Mouse (Mus musculus) telencephalon, adult 2 months (tissue): Measurements from ENCODE around the gene Gm49416.
"Not testable (repeated sequence)": the region's sequence is repeated elsewhere in the genome, so short reads cannot be mapped to it uniquely, and the experiment has no call there.

Source experiments
- DNase-seq: peaks from one replicate; pipeline ENCODE4 v3.0.0-alpha.2; 2011; ENCODE audit warnings: low read depth, low spot score

Gm49416 gene

GRCm38 (mm10) chr19:8875031-8875430 is 13.7 kb upstream of the Gm49416 start:
- DNase-seq: no peak

- DNase-seq: peak; percentile 83
Observed at GRCm38 (mm10) chr19:8880311-8881033, 8.3 kb upstream of the Gm49416 start, which contains the start of gene Uqcc3. Gene Uqcc3, minus strand, starts transcription at chr19:8880923.

DNA sequence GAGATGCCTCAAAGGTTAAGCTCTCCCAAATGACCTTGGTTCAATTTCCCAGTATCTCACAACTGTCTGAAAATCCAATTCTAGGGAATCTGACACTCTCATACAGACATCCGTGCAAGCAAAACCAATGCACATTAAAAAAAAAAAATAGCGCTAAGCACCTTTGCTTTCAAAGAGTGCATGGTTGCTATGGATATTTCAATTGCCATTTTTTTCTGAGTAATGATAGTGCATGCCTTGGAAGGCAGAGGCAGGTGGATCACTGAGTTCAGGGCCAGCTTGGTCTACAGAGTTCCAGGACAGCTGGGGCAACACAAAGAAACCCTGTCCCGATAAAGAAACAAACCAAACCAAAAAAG is 7.7 kb upstream of the Gm49416 start:
- DNase-seq: no peak

DNA sequence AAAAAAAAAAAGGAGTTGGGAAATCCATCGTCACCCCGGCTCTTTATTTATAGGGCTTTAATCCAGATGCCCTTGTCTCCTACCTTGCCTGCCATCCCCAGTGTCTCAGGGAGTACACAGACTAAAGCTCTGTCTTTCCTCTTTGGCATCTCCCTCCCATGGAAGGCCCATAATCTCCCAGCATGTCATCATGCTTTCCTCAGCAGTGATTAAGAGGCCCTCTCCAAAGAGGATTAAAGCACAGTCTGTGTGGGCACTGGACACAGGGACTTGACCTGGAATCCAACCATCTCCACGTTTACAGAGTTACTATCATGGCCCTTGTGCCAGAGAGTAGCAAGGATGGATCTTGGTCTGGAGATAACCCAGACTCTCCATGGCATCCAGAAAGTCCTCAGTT is 5.1 kb upstream of the Gm49416 start, which contains the start of the genes Lbhd1 and Gm49403:
Gene Lbhd1 (plus strand): TSS at position 117 of the 400 bp plus-strand sequence.
Gene Gm49403 (plus strand): TSS at position 315 of the 400 bp plus-strand sequence.
- DNase-seq: no peak

DNA sequence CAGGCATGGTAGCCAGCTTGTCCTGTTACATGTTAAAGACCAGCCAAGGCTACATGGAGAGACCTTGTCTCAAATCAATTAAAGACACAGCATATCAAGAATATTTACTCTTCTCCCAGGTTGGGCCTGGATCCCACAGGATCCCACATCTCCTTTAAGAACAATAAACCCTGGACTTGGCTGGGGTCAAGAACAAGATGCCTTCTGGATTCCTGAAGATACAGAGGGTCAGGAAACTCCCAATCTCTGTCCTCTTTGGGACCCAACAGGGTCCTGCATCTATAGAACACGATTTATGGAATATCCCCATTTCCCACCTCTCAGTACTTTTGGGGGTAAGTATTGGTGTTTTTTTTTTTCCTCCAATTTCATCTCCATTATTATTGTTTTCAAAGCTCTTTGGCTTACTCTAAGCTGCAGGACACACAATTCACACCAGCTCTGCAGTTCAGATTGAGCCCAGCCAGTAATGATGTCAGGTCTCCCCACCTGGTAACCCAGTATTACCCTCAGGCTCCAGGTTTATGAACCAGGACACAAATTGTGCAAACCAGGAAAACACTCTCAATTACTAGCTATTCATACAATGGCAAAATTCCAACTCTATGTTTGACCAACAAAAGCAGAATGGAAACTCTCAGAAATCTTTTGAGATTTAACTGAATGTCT is 1.7 kb upstream of the Gm49416 start:
- DNase-seq: no peak

- DNase-seq: no peak
Observed at GRCm38 (mm10) chr19:8887585-8888463, 902 bp upstream of the Gm49416 start.

- peak; percentile 87 for DNase-seq
Observed at GRCm38 (mm10) chr19:8892829-8893766, 4.4 kb downstream of the Gm49416 start, which contains the start of gene Ints5. Gene Ints5, plus strand, starts transcription at chr19:8893005.

- DNase-seq: no peak
Observed at GRCm38 (mm10) chr19:8895397-8895960, 6.8 kb downstream of the Gm49416 start.

- DNase-seq: not testable (repeated sequence)
Observed at GRCm38 (mm10) chr19:8896231-8896630, 7.5 kb downstream of the Gm49416 start.

DNA sequence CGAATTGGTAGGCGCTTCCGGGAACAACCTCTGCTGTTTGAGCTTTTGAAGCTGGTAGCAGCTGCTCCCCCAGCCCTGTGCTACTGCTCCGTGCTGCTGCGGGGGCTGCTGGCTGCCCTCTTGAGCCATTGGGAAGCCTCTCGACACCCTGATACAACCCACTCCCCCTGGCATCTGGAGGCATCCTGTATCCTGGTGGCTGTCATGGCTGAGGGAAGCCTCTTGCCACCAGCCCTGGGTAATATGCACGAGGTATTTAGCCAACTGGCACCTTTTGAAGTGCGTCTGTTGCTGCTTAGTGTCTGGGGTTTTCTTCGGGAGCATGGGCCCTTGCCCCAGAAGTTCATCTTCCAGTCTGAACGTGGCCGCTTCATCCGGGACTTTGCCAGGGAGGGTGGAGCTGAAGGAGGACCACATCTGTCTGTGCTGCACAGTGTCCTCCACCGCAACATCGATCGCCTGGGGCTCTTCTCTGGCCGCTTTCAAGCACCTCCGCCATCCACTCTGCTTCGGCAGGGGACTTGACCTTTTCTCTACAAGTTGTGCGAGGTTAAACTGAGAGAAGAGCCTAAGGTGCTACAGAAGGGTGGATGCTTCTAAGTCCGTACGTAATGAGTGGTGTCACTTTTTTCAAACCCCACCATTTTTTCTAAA is 8.6 kb downstream of the Gm49416 start:
- DNase-seq: not testable (repeated sequence)

DNA sequence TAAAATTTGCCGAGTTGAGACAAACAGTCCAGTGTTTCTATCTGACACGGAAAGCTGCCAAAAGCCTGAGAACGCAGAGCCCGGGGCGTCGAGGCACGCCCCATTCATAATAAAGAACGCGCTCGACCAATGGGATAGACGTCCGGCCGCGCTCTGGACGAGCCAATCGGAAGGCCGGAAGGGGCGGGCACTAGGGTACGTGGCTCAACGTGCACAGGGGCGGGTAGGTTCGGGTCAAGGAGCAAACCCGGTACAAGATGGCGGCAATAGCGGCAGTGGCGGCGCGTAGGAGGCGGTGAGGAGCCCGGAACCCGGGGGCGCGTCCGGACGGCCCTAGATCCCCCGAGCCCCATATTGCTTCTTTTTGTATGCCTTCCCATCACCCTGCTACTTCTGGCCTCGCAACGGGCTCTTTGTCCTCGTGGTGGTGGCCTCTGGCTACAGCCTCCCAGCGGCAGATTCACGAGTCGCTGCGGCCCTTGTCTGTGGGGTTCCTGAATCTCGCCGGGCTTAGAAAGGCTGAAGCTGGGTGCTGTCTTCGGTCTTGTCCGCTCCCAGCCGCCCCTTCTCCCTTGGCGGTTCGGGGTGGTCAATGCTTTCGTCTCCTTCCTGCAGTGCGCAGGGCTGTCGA is 9.3 kb downstream of the Gm49416 start, which contains the start of gene Ganab:
Gene Ganab (plus strand): TSS at position 207 of the 631 bp plus-strand sequence.
- DNase-seq: peak; percentile 92

GRCm38 (mm10) chr19:8898576-8898975 is 9.8 kb downstream of the Gm49416 start:
- DNase-seq: no peak

DNA sequence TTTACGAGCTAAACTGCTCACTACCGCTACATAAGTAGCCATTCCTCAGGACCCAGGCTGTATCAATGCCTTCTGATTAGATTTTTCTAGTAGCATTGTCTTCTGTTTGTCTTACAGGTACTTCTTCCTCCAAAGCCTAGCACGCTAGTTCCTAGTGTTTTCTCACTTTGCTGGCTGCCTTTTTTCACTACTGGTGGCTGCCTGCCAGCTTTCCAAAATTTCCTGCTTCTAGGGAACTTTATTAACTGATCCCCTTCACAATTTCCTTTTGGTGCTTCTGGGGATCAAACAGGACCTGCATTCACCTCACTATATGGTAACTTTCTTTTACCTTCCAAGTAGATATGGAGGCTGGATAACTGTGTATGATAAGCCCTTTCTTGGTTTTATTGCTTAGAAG is 10.4 kb downstream of the Gm49416 start:
- no peak for DNase-seq

DNA sequence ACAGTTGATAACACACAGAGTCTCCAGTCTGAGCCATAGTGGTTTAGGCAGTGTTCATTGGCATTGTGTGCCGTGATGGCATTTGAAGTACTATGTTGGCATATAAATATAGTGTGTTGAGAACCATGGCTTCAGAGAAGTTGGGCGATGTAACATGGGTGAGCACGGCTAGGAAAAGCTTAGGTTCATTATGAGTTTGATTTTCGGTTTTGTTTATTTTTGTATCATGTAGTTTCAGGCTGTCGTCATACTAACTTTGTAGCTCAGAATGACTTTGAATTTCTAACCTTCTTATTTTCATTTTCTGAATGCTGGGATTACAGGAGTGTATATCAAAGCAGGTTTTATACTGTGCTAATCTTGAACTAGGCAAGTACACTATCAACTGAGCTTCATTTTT is 14.7 kb downstream of the Gm49416 start:
- no peak for DNase-seq

- DNase-seq: no peak
Observed at GRCm38 (mm10) chr19:8908531-8908930, 19.8 kb downstream of the Gm49416 start.

DNA sequence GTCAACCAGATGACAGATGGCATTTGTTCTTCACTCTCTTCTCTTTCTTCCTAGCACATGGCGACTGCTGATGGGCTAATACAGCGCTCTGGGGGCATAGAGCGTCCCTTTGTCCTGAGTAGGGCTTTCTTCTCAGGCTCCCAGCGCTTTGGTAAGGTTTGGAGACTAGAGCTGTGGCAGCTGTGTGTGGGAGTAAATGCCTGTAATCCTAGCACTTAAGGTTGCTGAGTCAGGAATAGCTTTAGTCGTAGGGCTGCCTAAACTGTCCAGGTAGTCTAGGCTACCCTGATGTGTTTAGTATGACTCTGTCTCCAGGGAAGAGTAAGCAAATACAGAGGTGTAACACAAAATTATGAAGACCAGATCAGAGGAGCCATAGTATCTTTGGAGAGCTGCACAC is 23.1 kb downstream of the Gm49416 start:
- no peak for DNase-seq

DNA sequence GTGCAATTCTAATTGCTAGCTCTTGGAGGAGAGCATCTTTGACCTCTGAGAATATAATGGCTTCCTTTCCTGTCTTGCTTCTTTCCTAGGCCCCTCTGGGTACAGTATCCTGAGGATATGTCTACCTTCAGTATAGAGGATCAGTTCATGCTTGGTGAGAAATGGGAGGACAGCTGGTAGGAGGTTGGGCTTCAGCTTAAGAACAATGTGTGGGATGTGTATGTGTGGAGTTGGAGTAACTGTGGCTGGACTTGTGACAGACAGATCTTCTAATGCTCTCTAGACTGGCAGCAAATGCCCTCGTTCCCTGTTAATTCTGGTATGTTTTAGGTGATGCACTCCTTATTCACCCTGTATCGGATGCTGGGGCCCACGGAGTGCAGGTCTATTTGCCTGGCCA is 25.5 kb downstream of the Gm49416 start:
- no peak for DNase-seq

GRCm38 (mm10) chr19:8919000-8919399 is 30.3 kb downstream of the Gm49416 start:
- no peak for DNase-seq

GRCm38 (mm10) chr19:8919684-8920072 is 31.0 kb downstream of the Gm49416 start:
- no peak for DNase-seq
